11 mouse cellular contexts compared by ENCODE assay signal in genomic region chr1:76247126-76247525, GRCm38 (mm10).
"Had no signal": no experiment of that assay in that cellular context is flagged by ENCODE, and none has a peak within 500 bp of the region (broad histone marks: within the 10 kb centered on the region; RNA-seq: fewer than 3 reads in every experiment).

No protein-coding gene starts in this region.

- ATAC-seq: liver, embryonic 12.5 days had no signal

- H3K36me3 ChIP-seq: limb, embryonic 15.5 days; liver, embryonic 12.5 days; midbrain, embryonic 12.5 days had no signal

- H3K27me3 ChIP-seq: limb, embryonic 15.5 days; liver, embryonic 12.5 days; midbrain, embryonic 12.5 days had no signal

- H3K4me1 ChIP-seq: liver, embryonic 12.5 days had no signal

- H3K4me2 ChIP-seq: limb, embryonic 15.5 days; liver, embryonic 12.5 days; lung, embryonic 14.5 days had no signal

- H3K9ac ChIP-seq: limb, embryonic 15.5 days; liver, embryonic 12.5 days; lung, embryonic 14.5 days; midbrain, embryonic 12.5 days had no signal

- H3K27ac ChIP-seq: limb, embryonic 15.5 days; liver, embryonic 12.5 days; midbrain, embryonic 12.5 days had no signal

- H3K4me3 ChIP-seq: limb, embryonic 15.5 days; liver, embryonic 12.5 days; midbrain, embryonic 12.5 days had no signal

- DNase-seq: kidney, adult 8-10 months; kidney, postnatal 25 days; layer of hippocampus, postnatal 36 days; lung, embryonic 14.5 days; lung, postnatal 10 days; lung, postnatal 4 days; right cerebral cortex, postnatal 14 days; thymus, postnatal 36 days had no signal

- H3K9me3 ChIP-seq: limb, embryonic 15.5 days; liver, embryonic 12.5 days; midbrain, embryonic 12.5 days had no signal
